Mouse (Mus musculus) thymus, postnatal 10 days (tissue): Measurements from ENCODE around the gene Dnah5.
"Not testable (repeated sequence)": the region's sequence is repeated elsewhere in the genome, so short reads cannot be mapped to it uniquely, and the experiment has no call there.

Source experiments
- DNase-seq, 2 experiments: peaks; one replicate each; pipeline ENCODE4 v3.0.0; 2021; ENCODE audit warnings: low spot score in 2 of 2

Dnah5 gene

DNA sequence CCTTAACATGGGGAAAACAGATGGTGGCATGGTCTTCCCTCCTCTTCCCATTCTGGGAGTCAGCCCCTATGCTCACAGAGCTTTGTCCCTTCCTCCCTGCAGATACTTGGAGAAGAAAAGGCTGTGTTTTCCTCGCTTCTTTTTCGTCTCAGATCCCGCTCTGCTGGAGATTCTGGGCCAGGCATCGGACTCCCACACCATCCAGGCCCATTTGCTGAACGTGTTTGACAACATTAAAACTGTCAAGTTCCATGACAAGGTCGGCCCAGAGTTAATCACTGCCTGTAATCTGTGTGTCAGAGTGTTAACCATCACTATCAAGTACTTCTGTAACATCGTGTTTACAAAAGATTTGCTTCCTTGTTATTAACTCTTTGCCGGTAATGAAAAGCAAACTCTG lies 103.6 kb downstream of the Dnah5 start:
- no peak for DNase-seq

- DNase-seq = no peak
Observed at GRCm38 (mm10) chr15:28307884-28308283, 104.3 kb downstream of the Dnah5 start.

GRCm38 (mm10) chr15:28310516-28310915 lies 107.0 kb downstream of the Dnah5 start:
- no peak for DNase-seq

GRCm38 (mm10) chr15:28313451-28313850 lies 109.9 kb downstream of the Dnah5 start:
- no peak for DNase-seq

GRCm38 (mm10) chr15:28315812-28316528 lies 112.4 kb downstream of the Dnah5 start:
- DNase-seq = no peak

- no peak for DNase-seq
Observed at GRCm38 (mm10) chr15:28322533-28322932, 119.0 kb downstream of the Dnah5 start.

DNA sequence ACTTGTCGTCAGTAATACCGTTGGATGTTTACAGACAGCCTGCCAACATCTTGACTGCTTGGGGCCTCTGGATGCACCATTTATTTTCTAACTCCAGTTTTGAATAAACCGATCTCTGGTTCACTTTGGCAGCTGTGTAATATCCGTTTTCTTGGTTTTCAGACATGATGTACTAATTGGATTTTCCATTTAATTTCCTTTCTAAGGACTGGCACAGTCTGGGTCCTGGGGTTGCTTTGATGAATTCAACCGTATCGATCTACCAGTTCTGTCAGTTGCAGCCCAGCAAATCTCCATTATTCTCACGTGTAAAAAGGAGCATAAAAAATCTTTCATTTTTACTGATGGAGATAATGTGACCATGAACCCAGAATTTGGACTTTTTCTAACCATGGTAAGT lies 123.4 kb downstream of the Dnah5 start:
- DNase-seq = no peak

GRCm38 (mm10) chr15:28327441-28327840 lies 123.9 kb downstream of the Dnah5 start:
- no peak for DNase-seq

- no peak for DNase-seq
Observed at GRCm38 (mm10) chr15:28341151-28341550, 137.6 kb downstream of the Dnah5 start.

GRCm38 (mm10) chr15:28367561-28367960 lies 164.0 kb downstream of the Dnah5 start:
- DNase-seq = no peak

GRCm38 (mm10) chr15:28370431-28370830 lies 166.9 kb downstream of the Dnah5 start:
- no peak for DNase-seq

GRCm38 (mm10) chr15:28371506-28371905 lies 168.0 kb downstream of the Dnah5 start:
- DNase-seq = no peak

DNA sequence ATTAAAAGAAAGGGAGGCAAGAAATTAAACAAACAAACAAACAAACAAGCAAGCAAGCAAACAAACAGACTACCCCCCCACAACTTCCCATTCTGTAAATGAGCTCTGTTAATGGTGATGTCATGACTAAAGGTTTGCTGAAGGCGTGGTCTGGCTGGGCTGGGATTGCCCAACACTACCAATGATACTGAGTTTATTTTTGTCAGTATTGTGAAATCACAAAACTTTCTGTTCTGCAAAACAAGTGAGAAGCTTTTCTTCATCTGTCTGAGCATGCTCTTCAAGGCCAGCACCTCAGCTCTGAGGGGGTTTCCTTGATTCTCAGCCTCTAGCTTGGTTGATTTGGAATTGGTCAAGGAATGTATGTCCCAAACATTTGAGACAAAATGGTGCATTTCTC lies 170.8 kb downstream of the Dnah5 start:
- DNase-seq = no peak

DNA sequence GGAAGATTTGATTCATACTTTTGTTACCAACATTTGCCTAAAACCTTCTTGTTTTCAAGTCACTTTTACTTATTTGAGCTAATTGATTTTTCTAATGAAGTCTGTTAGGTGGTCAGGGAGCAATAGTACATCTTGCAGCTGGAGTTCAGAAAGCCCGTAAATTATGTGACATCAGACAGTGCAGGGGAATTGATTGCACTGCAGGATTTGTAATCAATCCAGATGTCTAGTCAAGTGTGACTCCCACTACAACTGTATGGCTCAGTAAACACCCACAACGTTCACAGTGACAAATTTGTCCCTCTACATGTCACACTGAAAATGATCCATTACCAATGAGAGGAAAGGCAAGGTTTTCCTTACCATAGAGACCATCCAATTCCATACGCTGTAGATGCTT lies 177.4 kb downstream of the Dnah5 start:
- no peak for DNase-seq

- not testable (repeated sequence) for DNase-seq
Observed at GRCm38 (mm10) chr15:28393723-28394122, 190.2 kb downstream of the Dnah5 start.

DNA sequence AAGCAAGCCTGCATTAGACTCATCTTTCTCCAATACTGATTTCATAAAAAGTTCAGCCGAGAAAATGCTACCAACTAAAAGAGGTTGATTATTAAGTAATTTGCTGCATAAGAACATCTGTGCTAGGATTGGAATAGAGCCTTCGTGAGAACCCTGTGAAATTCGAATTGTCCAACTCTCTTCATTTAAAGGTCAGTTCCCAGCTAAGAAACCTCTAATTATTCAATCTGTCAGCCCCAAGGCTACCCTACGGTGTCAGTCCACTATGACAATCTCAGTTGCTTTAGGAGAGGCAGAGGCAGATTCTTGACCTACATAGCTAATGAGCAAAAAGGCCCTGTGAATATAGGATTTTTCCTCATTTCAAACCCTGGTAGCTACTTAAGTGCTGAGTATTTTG lies 191.9 kb downstream of the Dnah5 start:
- no peak for DNase-seq

DNA sequence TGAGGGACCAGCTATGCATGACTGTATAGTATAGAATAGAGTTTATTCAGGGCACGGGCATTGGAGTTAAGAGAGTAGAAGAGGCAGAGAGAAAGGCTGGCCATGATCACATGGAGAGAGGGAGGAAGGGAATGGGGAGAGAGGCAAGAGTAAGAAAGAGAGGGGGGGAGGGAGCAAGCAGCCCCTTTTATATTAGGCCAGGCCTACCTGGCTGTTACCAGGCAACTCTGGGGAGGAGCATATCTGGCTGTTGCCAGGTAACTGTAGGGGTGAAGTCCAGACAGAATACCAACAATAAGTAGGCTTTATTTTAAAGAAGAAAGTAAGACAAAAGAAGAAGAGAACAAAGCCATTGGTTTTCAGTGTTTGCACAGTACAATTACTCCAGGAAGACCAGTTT lies 194.9 kb downstream of the Dnah5 start:
- DNase-seq = no peak

DNA sequence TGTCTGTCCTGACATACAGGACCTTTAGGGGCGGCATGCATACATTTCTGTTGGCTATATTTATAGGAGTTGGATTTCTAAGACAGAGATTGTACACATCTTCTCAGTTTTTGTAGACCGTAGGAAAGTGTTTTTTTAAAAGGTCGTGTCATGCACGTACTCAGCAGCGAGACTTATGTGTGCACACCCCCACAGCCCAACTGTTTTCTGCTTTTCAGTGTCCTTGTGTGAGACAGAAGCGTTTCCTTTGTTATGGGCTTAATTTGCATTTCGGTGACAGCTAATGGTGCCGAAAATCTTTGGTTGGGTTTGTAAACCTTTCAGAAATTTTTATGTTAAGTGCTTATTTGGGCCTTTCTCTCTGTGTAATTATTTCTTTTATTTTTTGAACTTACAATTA lies 195.7 kb downstream of the Dnah5 start:
- no peak for DNase-seq

DNA sequence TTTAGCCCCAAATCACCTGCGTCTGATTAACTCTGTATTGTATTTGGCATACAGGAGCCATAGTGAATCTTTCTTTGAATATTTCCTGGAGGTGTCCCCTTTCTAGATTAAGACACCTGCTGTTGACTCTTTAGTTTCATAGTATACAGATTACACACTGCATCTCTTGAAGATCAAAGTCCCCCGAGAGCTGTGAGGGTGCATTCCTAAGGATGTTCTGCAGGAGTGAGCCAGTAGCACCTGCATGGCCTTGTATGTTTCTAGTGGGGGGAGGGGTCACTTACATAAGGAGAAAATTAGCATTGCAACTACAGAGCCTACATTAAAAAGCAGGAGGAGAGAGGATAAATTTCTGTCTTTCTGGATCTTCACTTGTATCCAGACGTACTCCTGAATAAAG lies 201.1 kb downstream of the Dnah5 start:
- no peak for DNase-seq

- no peak for DNase-seq
Observed at GRCm38 (mm10) chr15:28405136-28405535, 201.6 kb downstream of the Dnah5 start.

DNA sequence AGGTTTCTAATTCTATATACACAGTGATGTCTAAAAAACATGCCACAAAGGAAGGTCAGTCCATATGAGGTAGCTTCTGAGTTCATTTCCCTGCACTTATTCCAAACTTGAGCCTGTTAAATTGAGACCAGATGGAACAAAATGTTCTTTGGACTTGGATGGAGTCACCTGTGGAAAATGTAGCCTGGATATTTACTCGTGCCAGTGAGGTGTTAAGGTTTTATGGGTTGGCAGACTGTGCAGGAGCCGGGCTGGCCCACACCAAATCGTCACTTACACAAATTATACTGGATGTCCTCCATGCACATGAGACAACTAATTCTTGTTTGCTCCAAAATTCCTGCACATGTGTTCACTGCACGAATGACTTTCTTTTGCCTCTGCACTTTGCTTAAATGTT lies 236.2 kb downstream of the Dnah5 start:
- no peak for DNase-seq

DNA sequence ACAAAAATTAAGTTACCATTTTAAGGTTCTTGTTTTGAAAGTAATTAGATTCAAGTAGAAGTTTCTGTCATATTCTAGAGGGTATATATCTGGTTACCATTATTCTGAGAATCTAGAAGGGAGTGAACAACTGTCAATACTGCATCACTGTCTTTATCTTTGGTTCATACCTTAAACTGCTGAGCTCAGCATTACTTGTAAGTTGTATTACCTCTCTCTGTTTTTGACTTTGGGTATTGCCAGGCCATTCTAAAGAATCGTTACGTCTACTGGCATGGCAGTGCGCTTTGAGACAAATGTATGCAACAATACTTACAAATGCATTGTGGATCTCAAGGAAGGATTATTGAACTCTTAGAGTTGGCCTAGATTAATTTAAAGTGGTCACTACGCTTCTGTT lies 240.9 kb downstream of the Dnah5 start:
- no peak for DNase-seq

DNA sequence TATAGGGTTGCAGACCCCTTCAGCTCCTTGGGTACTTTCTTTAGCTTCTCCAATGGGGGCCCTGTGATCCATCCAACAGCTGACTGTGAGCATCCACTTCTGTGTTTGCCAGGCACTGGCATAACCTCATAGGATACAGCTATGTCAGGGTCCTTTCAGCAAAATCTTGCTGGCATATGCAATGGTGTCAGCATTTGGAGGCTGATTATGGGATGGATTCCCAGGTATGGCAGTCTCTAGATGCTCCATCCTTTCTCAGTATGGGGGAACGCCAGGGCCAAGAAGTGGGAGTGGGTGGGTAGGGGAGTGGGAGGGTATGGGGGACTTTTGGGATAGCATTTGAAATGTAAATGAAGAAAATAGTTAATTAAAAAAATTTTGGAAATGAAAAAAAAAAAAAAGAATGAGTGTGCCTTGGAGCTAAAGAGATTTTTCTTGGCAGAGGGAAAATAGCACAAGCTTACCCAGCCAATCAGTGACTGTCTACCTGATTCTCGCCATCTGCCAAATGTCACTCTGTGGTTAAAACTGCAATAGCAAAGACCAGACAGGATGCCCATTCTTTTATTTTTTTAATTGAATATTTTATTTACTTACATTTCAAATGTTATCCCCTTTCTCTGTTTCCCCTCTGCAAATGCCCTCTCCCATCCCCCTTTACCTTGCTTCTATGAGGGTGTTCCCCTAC lies 257.7 kb downstream of the Dnah5 start:
- DNase-seq = not testable (repeated sequence)
